Mouse (Mus musculus): ENCODE measurements around the gene Smdt1. TPM values are rescaled to one million over a fixed set of nuclear protein-coding genes. Genes with fewer than 3 reads are reported as not detected.

Gene Smdt1
- polyA plus RNA-seq (2012; ENCODE audit: insufficient read depth, low replicate concordance) = 118 and 198 TPM in 2 replicates

- Histone ChIP-seq H3K27me3 (replicated peaks) (no peaks in the 10 kb centered on the region), H3K9me3 (peaks cover 5% of the 10 kb centered on the region; the same call in 1 of the 2 replicates), H3K4me3 (replicated peaks) (peak within 1 kb of the TSS; percentile 91), H3K36me3 (replicated peaks; ENCODE audit: low read length) (peaks cover 44% of the 10 kb centered on the region), H3K4me1 (peaks cover 78% of the 10 kb centered on the region)
- no peak for TF ChIP-seq GATA1 (IDR thresholded peaks at IDR 0.05; ENCODE audit: borderline replicate concordance, low read length)
- TF ChIP-seq FLI1 (IDR thresholded peaks at IDR 0.05; ENCODE audit: low read length) = no peak
Observed at GRCm38 (mm10) chr15:82338593-82339112, at the start of gene Smdt1, which contains the start of the genes Naga and Pheta2. Gene Smdt1 (plus strand): TSS chr15:82338959. Gene Naga (minus strand): TSS chr15:82338925. Gene Pheta2 (plus strand): TSS chr15:82338942.

- no peaks in the 10 kb centered on the region for H3K9me3 ChIP-seq
- H3K27me3 ChIP-seq (replicated peaks) = peaks cover 32% of the 10 kb centered on the region
- H3K4me1 ChIP-seq = peaks cover 29% of the 10 kb centered on the region
- no peak overlapping the region for H3K4me3 ChIP-seq (replicated peaks)
- H3K36me3 ChIP-seq (replicated peaks; ENCODE audit: low read length) = no peaks in the 10 kb centered on the region
- TF ChIP-seq GATA1 (IDR thresholded peaks at IDR 0.05; ENCODE audit: borderline replicate concordance, low read length) (no peak), FLI1 (IDR thresholded peaks at IDR 0.05; ENCODE audit: low read length) (no peak)
Observed at GRCm38 (mm10) chr15:82290252-82290651, 48.5 kb upstream of the Smdt1 start.

GRCm38 (mm10) chr15:82292851-82293250, 45.9 kb upstream of the Smdt1 start:
- TF ChIP-seq GATA1 (IDR thresholded peaks at IDR 0.05; ENCODE audit: borderline replicate concordance, low read length) = no peak
- TF ChIP-seq FLI1 (IDR thresholded peaks at IDR 0.05; ENCODE audit: low read length) = no peak
- Histone ChIP-seq H3K27me3 (replicated peaks) (peaks cover 31% of the 10 kb centered on the region), H3K9me3 (no peaks in the 10 kb centered on the region), H3K36me3 (replicated peaks; ENCODE audit: low read length) (no peaks in the 10 kb centered on the region), H3K4me1 (peaks cover 18% of the 10 kb centered on the region), H3K4me3 (replicated peaks) (no peak overlapping the region)

GRCm38 (mm10) chr15:82293271-82293711, 45.5 kb upstream of the Smdt1 start:
- peak overlapping the region; percentile 70 for H3K4me3 ChIP-seq (replicated peaks)
- no peak for TF ChIP-seq GATA1 (IDR thresholded peaks at IDR 0.05; ENCODE audit: borderline replicate concordance, low read length)
- TF ChIP-seq FLI1 (IDR thresholded peaks at IDR 0.05; ENCODE audit: low read length) = no peak
- H3K4me1 ChIP-seq = peaks cover 18% of the 10 kb centered on the region
- peaks cover 31% of the 10 kb centered on the region for H3K27me3 ChIP-seq (replicated peaks)
- H3K36me3 ChIP-seq (replicated peaks; ENCODE audit: low read length) = no peaks in the 10 kb centered on the region
- no peaks in the 10 kb centered on the region for H3K9me3 ChIP-seq

- Histone ChIP-seq H3K9me3 (peaks cover 7% of the 10 kb centered on the region; the same call in 1 of the 2 replicates), H3K27me3 (replicated peaks) (peaks cover 31% of the 10 kb centered on the region), H3K4me1 (peaks cover 18% of the 10 kb centered on the region), H3K36me3 (replicated peaks; ENCODE audit: low read length) (no peaks in the 10 kb centered on the region), H3K4me3 (replicated peaks) (no peak overlapping the region)
- TF ChIP-seq FLI1 (IDR thresholded peaks at IDR 0.05; ENCODE audit: low read length) = no peak
- no peak for TF ChIP-seq GATA1 (IDR thresholded peaks at IDR 0.05; ENCODE audit: borderline replicate concordance, low read length)
Observed at GRCm38 (mm10) chr15:82294059-82294458, 44.7 kb upstream of the Smdt1 start.

GRCm38 (mm10) chr15:82298764-82299561, 39.8 kb upstream of the Smdt1 start, which contains the start of gene Wbp2nl:
Gene Wbp2nl (plus strand): TSS chr15:82298954.
- Histone ChIP-seq H3K4me3 (replicated peaks) (no peak within 1 kb of the TSS), H3K36me3 (replicated peaks; ENCODE audit: low read length) (no peaks in the 10 kb centered on the region), H3K9me3 (peaks cover 12% of the 10 kb centered on the region), H3K27me3 (replicated peaks) (peaks cover 12% of the 10 kb centered on the region), H3K4me1 (peaks cover 3% of the 10 kb centered on the region; the same call in 1 of the 2 replicates)
- TF ChIP-seq FLI1 (IDR thresholded peaks at IDR 0.05; ENCODE audit: low read length) (no peak), GATA1 (IDR thresholded peaks at IDR 0.05; ENCODE audit: borderline replicate concordance, low read length) (no peak)

- TF ChIP-seq GATA1 (IDR thresholded peaks at IDR 0.05; ENCODE audit: borderline replicate concordance, low read length) (no peak), FLI1 (IDR thresholded peaks at IDR 0.05; ENCODE audit: low read length) (no peak)
- Histone ChIP-seq H3K4me1 (no peaks in the 10 kb centered on the region), H3K27me3 (replicated peaks) (peaks cover 32% of the 10 kb centered on the region), H3K36me3 (replicated peaks; ENCODE audit: low read length) (no peaks in the 10 kb centered on the region), H3K4me3 (replicated peaks) (no peak overlapping the region), H3K9me3 (peaks cover 6% of the 10 kb centered on the region)
Observed at GRCm38 (mm10) chr15:82307107-82307506, 31.7 kb upstream of the Smdt1 start.

- TF ChIP-seq FLI1 (IDR thresholded peaks at IDR 0.05; ENCODE audit: low read length) (no peak), GATA1 (IDR thresholded peaks at IDR 0.05; ENCODE audit: borderline replicate concordance, low read length) (no peak)
- H3K27me3 ChIP-seq (replicated peaks) = peaks cover 37% of the 10 kb centered on the region
- H3K9me3 ChIP-seq = peaks cover 6% of the 10 kb centered on the region
- no peak overlapping the region for H3K4me3 ChIP-seq (replicated peaks)
- no peaks in the 10 kb centered on the region for H3K36me3 ChIP-seq (replicated peaks; ENCODE audit: low read length)
- H3K4me1 ChIP-seq = no peaks in the 10 kb centered on the region
Observed at GRCm38 (mm10) chr15:82308416-82308815, 30.3 kb upstream of the Smdt1 start.

GRCm38 (mm10) chr15:82317839-82318238, 20.9 kb upstream of the Smdt1 start:
- no peaks in the 10 kb centered on the region for H3K36me3 ChIP-seq (replicated peaks; ENCODE audit: low read length)
- H3K27me3 ChIP-seq (replicated peaks) = peaks cover 13% of the 10 kb centered on the region
- TF ChIP-seq FLI1 (IDR thresholded peaks at IDR 0.05; ENCODE audit: low read length) (no peak), GATA1 (IDR thresholded peaks at IDR 0.05; ENCODE audit: borderline replicate concordance, low read length) (no peak)
- H3K4me3 ChIP-seq (replicated peaks) = no peak overlapping the region
- H3K4me1 ChIP-seq = peaks cover 17% of the 10 kb centered on the region
- peaks cover 9% of the 10 kb centered on the region for H3K9me3 ChIP-seq

- Histone ChIP-seq H3K27me3 (replicated peaks) (peaks cover 10% of the 10 kb centered on the region), H3K36me3 (replicated peaks; ENCODE audit: low read length) (no peaks in the 10 kb centered on the region)
- no peak for TF ChIP-seq GATA1 (IDR thresholded peaks at IDR 0.05; ENCODE audit: borderline replicate concordance, low read length)
- TF ChIP-seq FLI1 (IDR thresholded peaks at IDR 0.05; ENCODE audit: low read length) = no peak
Observed at GRCm38 (mm10) chr15:82319613-82320012, 19.1 kb upstream of the Smdt1 start.

More at GRCm38 (mm10) chr15:82319613-82320012, 19.1 kb upstream of the Smdt1 start:
- Histone ChIP-seq H3K4me3 (replicated peaks) (no peak overlapping the region), H3K4me1 (peaks cover 33% of the 10 kb centered on the region), H3K9me3 (peaks cover 9% of the 10 kb centered on the region)
